Mouse (Mus musculus) megakaryocyte-erythroid progenitor cell, adult 5-6 weeks (primary cell): ENCODE data around the gene Chrnd. TPM values are rescaled to one million over a fixed set of nuclear protein-coding genes. Genes with fewer than 3 reads are reported as not detected.

Experiments used
- ATAC-seq: replicated peaks from 2 replicates; pipeline ENCODE4 v1.8.0; 2016; ENCODE audit warnings: mild to moderate bottlenecking, inconsistent platforms; ENCODE audit not compliant: severe bottlenecking, poor library complexity, low FRiP score, low TSS enrichment
- total RNA-seq, 2 experiments: library from RNA; stranded (forward) in 1 of 2; stranded (reverse) in 1 of 2; fragments of 200-1000, 215-1000 nt in 1 of 2; fragments of >200 nt in 1 of 2; fragmentation: Nextera tagmentation in 1 of 2; gene quantifications; 2 replicates each; pipeline ENCODE4 v1.2.3; 2014 to 2017

Chrnd gene
- total RNA-seq (2014; fragmentation: Nextera tagmentation) (not detected in 2 replicates), total RNA-seq (2017) (not detected in 2 replicates)

GRCm38 (mm10) chr1:87190429-87190828 lies at the start of gene Chrnd:
Chrnd (plus strand) TSS chr1:87190607.
- ATAC-seq = no peak

GRCm38 (mm10) chr1:87141550-87141949 lies 48.9 kb upstream of the Chrnd start:
- ATAC-seq = no peak

- ATAC-seq = no peak
These were observed 48.0 kb upstream of the Chrnd start for GRCm38 (mm10) chr1:87142456-87142855.

GRCm38 (mm10) chr1:87143141-87143540 lies 47.3 kb upstream of the Chrnd start:
- no peak for ATAC-seq

- ATAC-seq = 0 out of 2 replicates have a peak, but pooled peaks have one; percentile 19
These were observed 41.0 kb upstream of the Chrnd start for GRCm38 (mm10) chr1:87149422-87149821.

- ATAC-seq = no peak
These were observed 39.1 kb upstream of the Chrnd start for GRCm38 (mm10) chr1:87151286-87151685.

- no peak for ATAC-seq
These were observed 36.5 kb upstream of the Chrnd start for GRCm38 (mm10) chr1:87153776-87154500.

GRCm38 (mm10) chr1:87154501-87155120 lies 35.8 kb upstream of the Chrnd start:
- no peak for ATAC-seq

GRCm38 (mm10) chr1:87155531-87156198 lies 34.7 kb upstream of the Chrnd start:
- ATAC-seq = no peak

GRCm38 (mm10) chr1:87156199-87156587 lies 34.2 kb upstream of the Chrnd start, which contains the start of gene Ecel1:
Ecel1 (minus strand) TSS chr1:87156521.
- no peak for ATAC-seq

GRCm38 (mm10) chr1:87159396-87159795 lies 31.0 kb upstream of the Chrnd start:
- no peak for ATAC-seq

GRCm38 (mm10) chr1:87164164-87164795 lies 26.1 kb upstream of the Chrnd start:
- no peak for ATAC-seq

GRCm38 (mm10) chr1:87164796-87165184 lies 25.6 kb upstream of the Chrnd start:
- no peak for ATAC-seq

- no peak for ATAC-seq
These were observed 19.9 kb upstream of the Chrnd start for GRCm38 (mm10) chr1:87170458-87170857.

GRCm38 (mm10) chr1:87171312-87171711 lies 19.1 kb upstream of the Chrnd start:
- ATAC-seq = no peak

GRCm38 (mm10) chr1:87172316-87172715 lies 18.1 kb upstream of the Chrnd start:
- no peak for ATAC-seq

- peak; percentile 48; the same call in 1 of the 2 replicates for ATAC-seq
These were observed 16.1 kb upstream of the Chrnd start for GRCm38 (mm10) chr1:87174006-87174955.

GRCm38 (mm10) chr1:87175852-87176292 lies 14.5 kb upstream of the Chrnd start:
- ATAC-seq = peak; percentile 77

GRCm38 (mm10) chr1:87180896-87181295 lies 9.5 kb upstream of the Chrnd start:
- ATAC-seq = no peak
